Mouse (Mus musculus): ENCODE measurements around the gene Olfr130. TPM values are rescaled to one million over a fixed set of nuclear protein-coding genes. Genes with fewer than 3 reads are reported as not detected.

Olfr130 gene
- not detected for polyA plus RNA-seq (2014; fragmentation: Illumina TruSeq; extraction: RNeasy Lipid Tissue Mini Kit (QIAGEN cat#74804); ENCODE audit: low read depth, low replicate concordance)

GRCm38 (mm10) chr17:38063621-38064020, at the start of gene Olfr130:
Olfr130 (plus strand) TSS chr17:38063921.

DNA sequence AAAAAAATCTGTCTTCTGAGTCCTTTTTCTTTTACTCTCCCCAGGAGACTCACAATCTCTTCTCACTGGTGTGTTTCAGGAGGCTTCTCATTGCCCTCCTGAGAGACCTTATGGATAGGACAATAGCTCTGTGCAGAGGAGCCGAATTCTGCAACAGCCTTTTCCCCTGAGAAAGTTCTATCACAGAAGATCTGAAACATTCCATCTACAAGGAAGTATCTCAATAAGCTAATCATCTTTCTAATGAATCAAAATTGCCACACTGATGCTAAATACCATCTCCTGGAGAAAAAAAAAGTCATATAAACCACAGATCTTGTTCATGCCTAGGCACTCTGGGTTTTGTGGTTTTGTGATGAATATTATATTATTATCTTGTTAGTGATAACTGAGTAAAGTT, 3.7 kb upstream of the Olfr130 start, which contains the start of gene Olfr129:
Olfr129 (minus strand) TSS at position 101 of the 400 bp plus-strand sequence.

GRCm38 (mm10) chr17:38088593-38088992, 24.9 kb downstream of the Olfr130 start, which contains the start of gene Olfr131:
Olfr131 (minus strand) TSS chr17:38088693.

Other genes starting within 250 kb of the Olfr130 start
- not detected for gene Olfr125, start 231.0 kb upstream of the Olfr130 start, polyA plus RNA-seq (2014; fragmentation: Illumina TruSeq; extraction: RNeasy Lipid Tissue Mini Kit (QIAGEN cat#74804); ENCODE audit: low read depth, low replicate concordance)
- 1.5 TPM for gene Olfr126, start 216.4 kb upstream of the Olfr130 start, polyA plus RNA-seq (2014; fragmentation: Illumina TruSeq; extraction: RNeasy Lipid Tissue Mini Kit (QIAGEN cat#74804); ENCODE audit: low read depth, low replicate concordance)
- 3.0 TPM for gene Olfr127, start 163.5 kb upstream of the Olfr130 start, polyA plus RNA-seq (2014; fragmentation: Illumina TruSeq; extraction: RNeasy Lipid Tissue Mini Kit (QIAGEN cat#74804); ENCODE audit: low read depth, low replicate concordance)
- gene Olfr128, start 143.4 kb upstream of the Olfr130 start, polyA plus RNA-seq (2014; fragmentation: Illumina TruSeq; extraction: RNeasy Lipid Tissue Mini Kit (QIAGEN cat#74804); ENCODE audit: low read depth, low replicate concordance): 7.1 TPM
- 1.4 TPM for gene Olfr761, start 110.8 kb upstream of the Olfr130 start, polyA plus RNA-seq (2014; fragmentation: Illumina TruSeq; extraction: RNeasy Lipid Tissue Mini Kit (QIAGEN cat#74804); ENCODE audit: low read depth, low replicate concordance)
- gene Olfr129, start 3.8 kb upstream of the Olfr130 start, polyA plus RNA-seq (2014; fragmentation: Illumina TruSeq; extraction: RNeasy Lipid Tissue Mini Kit (QIAGEN cat#74804); ENCODE audit: low read depth, low replicate concordance): not detected
- not detected for gene Olfr131, start 24.8 kb downstream of the Olfr130 start, polyA plus RNA-seq (2014; fragmentation: Illumina TruSeq; extraction: RNeasy Lipid Tissue Mini Kit (QIAGEN cat#74804); ENCODE audit: low read depth, low replicate concordance)
- not detected for gene Olfr132, start 70.6 kb downstream of the Olfr130 start, polyA plus RNA-seq (2014; fragmentation: Illumina TruSeq; extraction: RNeasy Lipid Tissue Mini Kit (QIAGEN cat#74804); ENCODE audit: low read depth, low replicate concordance)
- gene Olfr133, start 81.4 kb downstream of the Olfr130 start, polyA plus RNA-seq (2014; fragmentation: Illumina TruSeq; extraction: RNeasy Lipid Tissue Mini Kit (QIAGEN cat#74804); ENCODE audit: low read depth, low replicate concordance): not detected
- not detected for gene Olfr134, start 107.5 kb downstream of the Olfr130 start, polyA plus RNA-seq (2014; fragmentation: Illumina TruSeq; extraction: RNeasy Lipid Tissue Mini Kit (QIAGEN cat#74804); ENCODE audit: low read depth, low replicate concordance)
- gene Olfr135, start 140.4 kb downstream of the Olfr130 start, polyA plus RNA-seq (2014; fragmentation: Illumina TruSeq; extraction: RNeasy Lipid Tissue Mini Kit (QIAGEN cat#74804); ENCODE audit: low read depth, low replicate concordance): not detected
- gene Olfr138, start 197.1 kb downstream of the Olfr130 start, polyA plus RNA-seq (2014; fragmentation: Illumina TruSeq; extraction: RNeasy Lipid Tissue Mini Kit (QIAGEN cat#74804); ENCODE audit: low read depth, low replicate concordance): not detected
- gene Olfr137, start 243.6 kb downstream of the Olfr130 start, polyA plus RNA-seq (2014; fragmentation: Illumina TruSeq; extraction: RNeasy Lipid Tissue Mini Kit (QIAGEN cat#74804); ENCODE audit: low read depth, low replicate concordance): not detected

Measured in testis, adult 10 weeks (tissue).